Mouse (Mus musculus) cortical plate, adult 2 months (tissue): ENCODE measurements at regions not wholly inside any gene's neighbourhood (a gene's known extent, or its start where the extent isn't known, plus 50 kb on each side); places are given as distances from the start of the nearest gene placed in this dataset.

Experiments
- CTCF ChIP-seq: fragments of 200-500 bp; IDR thresholded peaks from 2 replicates; pipeline ENCODE4 v1.5.1; 2011; ENCODE audit warnings: mild to moderate bottlenecking, control low read depth, low read length; ENCODE audit not compliant: insufficient read depth; ENCODE audit errors: extremely low read depth
- POLR2A ChIP-seq: fragments of 200-500 bp; IDR thresholded peaks from 2 replicates; pipeline ENCODE4 v1.6.1; 2011; ENCODE audit warnings: mild to moderate bottlenecking, low read length, control low read depth; ENCODE audit not compliant: insufficient read depth; ENCODE audit errors: extremely low read depth

- TF ChIP-seq CTCF (no peak), POLR2A (no peak)
Measured at GRCm38 (mm10) chr12:112368112-112368511, 121.1 kb upstream of the A530016L24Rik start.
